Mouse (Mus musculus) adrenal gland, postnatal 10 days (tissue): ENCODE data around the gene Hcls1. TPM values are rescaled to one million over a fixed set of nuclear protein-coding genes. Genes with fewer than 3 reads are reported as not detected.
A peak's percentile ranks its signal among the peaks of the same experiment; 100 is the strongest.

Source experiments
- DNase-seq: peaks from one replicate; pipeline ENCODE4 v3.0.0; 2021; ENCODE audit warnings: mixed read lengths
- total RNA-seq, 2 experiments: library from RNA; stranded (reverse); gene quantifications; 2 replicates each; pipeline ENCODE4 v1.2.3; 2021

Gene Hcls1
- total RNA-seq, 2 experiments from 2014 or later, result 15.8 to 19.5 TPM

- no peak for DNase-seq
Measured at GRCm38 (mm10) chr16:36989999-36990625, 55.3 kb downstream of the Hcls1 start, which contains the start of gene Fbxo40. Gene Fbxo40 (minus strand): TSS chr16:36990467.

DNA sequence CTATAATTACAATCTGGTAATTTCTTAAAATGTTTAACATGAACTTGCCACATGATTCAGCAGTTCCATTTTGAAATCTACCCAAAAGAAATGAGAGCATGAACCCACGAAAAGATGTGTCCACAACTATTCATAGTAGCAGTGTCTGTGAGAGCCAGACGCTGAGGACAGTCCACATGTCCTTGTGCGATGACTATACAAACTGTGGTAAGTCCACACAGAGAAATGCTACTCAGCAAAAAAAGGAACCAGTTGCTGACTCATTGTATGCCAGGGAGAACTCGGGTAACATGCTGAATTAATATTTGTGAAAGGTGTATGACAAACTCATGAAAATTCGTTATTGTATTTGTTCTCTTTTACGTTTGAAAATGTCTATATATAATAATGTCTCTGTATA, 62.9 kb downstream of the Hcls1 start:
- no peak for DNase-seq

DNA sequence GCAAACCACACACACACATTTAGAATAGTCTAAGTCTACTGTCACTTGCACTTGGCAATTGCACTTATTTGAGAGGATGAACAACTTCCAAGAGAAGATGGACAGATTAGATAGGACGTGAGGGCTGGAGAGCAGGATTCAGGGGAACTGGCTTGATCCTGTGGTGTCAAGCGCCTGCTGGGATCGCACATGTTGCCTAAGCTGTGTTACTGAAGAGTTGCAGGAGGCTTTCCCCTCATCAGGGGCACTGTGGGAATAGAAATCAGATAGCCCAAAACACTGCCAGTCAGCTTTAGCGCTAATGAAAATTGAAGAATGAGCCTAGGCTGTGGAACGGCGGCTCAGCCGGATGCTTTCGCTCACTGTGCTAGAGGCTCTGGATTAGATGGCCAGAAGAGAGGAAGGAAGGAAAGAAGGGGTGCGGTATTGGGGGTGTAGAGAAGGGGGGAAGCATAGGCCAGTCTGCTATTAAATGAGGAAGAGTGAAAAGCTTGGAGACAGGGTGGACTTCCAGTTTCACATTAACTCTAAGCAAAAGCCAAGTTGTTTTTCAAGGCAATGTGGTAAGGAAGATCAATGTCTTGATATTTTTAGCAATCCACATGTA, 64.7 kb downstream of the Hcls1 start:
- no peak for DNase-seq

GRCm38 (mm10) chr16:37009262-37009661, 74.5 kb downstream of the Hcls1 start:
- DNase-seq, result no peak

GRCm38 (mm10) chr16:37010370-37010769, 75.6 kb downstream of the Hcls1 start:
- peak; percentile 15 for DNase-seq

GRCm38 (mm10) chr16:37011061-37011921, 76.5 kb downstream of the Hcls1 start, which contains the start of gene Polq:
Gene Polq (plus strand): TSS chr16:37011786.
- DNase-seq, result peak; percentile 97

DNA sequence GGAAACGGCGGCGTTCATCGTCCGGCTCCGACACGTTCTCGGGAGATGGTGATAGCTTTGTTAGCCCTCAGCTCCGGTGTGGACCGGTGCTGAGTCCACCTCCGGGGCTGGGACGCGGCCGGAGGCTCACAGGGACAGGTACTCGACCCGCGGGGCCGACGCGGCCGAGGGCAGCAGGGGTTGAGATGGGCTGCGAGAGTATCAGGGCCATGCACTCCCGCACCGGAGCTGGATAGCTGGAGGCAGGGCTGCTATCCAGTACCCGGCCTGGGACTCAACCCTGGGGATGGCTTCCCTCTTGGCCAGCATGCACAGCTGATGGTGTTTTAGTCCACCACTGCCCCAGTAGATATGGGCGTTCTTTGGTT, 77.1 kb downstream of the Hcls1 start:
- DNase-seq, result no peak

- no peak for DNase-seq
Measured at GRCm38 (mm10) chr16:37012336-37012735, 77.6 kb downstream of the Hcls1 start.

Other genes with a start within 250 kb of the Hcls1 start
- gene Ildr1, start 241.0 kb upstream of the Hcls1 start, total RNA-seq, result under 1 TPM; 0.09 to 0.12 TPM
- 1 to 10 TPM; 2.4 to 3.4 TPM for gene Slc15a2, start 150.0 kb upstream of the Hcls1 start, total RNA-seq
- gene Iqcb1, start 106.6 kb upstream of the Hcls1 start, total RNA-seq, result 10 to 100 TPM; 12.3 to 16.2 TPM
- gene Eaf2, start 60.0 kb upstream of the Hcls1 start, total RNA-seq, result 1 to 10 TPM; 1.4 to 3.3 TPM
- gene Golgb1, start 59.8 kb upstream of the Hcls1 start, total RNA-seq, result 10 to 100 TPM; 53.5 to 71.8 TPM
- gene Fbxo40, start 55.5 kb downstream of the Hcls1 start, total RNA-seq, result 1 to 10 TPM; 1.8 to 4.4 TPM
- gene Polq, start 76.8 kb downstream of the Hcls1 start, total RNA-seq, result 1 to 10 TPM; 1.4 to 3.7 TPM